Mouse (Mus musculus): ENCODE results near the gene D430041D05Rik. TPM values are rescaled to one million over a fixed set of nuclear protein-coding genes. Genes with fewer than 3 reads are reported as not detected.

The D430041D05Rik gene
- total RNA-seq, 4 experiments from 2014 or later, result 68.9 to 85.6 (median 77.4) TPM

DNA sequence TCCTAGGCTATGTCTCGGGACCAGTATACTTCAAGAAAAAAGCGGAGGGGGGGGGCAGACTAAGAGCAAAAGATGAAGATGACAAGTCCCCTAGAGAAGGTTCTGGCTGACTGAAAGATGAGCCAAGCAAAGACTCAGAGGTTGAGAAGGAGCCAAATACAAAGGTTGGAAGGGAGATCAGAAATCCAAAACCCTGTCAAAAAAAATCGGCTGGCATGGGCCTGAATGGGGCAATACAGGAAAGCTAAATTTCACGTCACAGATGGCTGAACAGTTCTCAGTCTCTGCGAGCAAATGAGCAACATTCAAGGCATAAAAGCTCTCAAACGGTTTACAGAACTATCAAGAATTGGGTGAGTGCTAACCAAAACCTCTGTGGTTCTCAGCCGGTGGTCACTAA, 2.5 kb downstream of the D430041D05Rik start:
- DNase-seq (ENCODE audit: low spot score in 2 of 2), result no peak

DNA sequence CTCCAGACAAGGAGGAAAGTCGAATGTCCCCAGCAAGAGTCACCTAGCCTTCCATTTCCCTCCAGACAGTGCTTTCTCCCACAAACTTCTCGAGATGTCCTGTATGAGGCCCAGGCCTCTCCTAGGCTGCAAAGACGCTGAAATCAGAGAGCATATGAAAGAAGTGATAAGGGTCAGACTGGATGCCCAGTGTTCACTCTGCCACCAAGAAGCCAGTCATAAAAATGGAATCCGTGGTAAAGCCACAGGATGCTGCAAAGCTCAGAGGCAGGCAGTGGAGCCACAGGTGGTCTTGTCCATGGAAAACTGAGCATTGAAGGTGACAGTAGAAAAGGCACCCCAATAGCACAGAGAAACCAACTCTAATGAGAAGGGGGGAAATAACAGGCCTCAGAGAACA, 2.9 kb downstream of the D430041D05Rik start:
- no peak for DNase-seq (ENCODE audit: low spot score in 2 of 2)

DNA sequence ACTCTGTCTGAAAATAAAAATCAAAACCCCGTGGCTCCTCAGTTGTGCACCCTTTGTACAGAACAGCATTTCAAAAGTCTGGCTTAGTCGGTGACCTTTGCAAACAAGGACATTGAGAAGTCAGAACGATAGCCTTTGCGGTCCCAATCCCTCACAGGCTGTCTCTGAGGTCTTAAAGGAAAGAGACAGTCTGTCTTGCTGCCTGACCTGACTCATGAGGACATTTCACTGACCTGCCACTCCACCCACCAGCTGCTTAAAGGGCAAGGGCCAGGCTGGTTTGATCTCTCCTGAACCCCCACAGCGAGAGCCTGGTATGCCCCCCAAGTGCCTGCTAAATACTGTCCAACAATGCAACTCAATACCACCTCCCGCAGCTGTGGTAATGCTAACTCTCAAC, 6.8 kb downstream of the D430041D05Rik start:
- DNase-seq (ENCODE audit: low spot score in 2 of 2), result no peak

DNA sequence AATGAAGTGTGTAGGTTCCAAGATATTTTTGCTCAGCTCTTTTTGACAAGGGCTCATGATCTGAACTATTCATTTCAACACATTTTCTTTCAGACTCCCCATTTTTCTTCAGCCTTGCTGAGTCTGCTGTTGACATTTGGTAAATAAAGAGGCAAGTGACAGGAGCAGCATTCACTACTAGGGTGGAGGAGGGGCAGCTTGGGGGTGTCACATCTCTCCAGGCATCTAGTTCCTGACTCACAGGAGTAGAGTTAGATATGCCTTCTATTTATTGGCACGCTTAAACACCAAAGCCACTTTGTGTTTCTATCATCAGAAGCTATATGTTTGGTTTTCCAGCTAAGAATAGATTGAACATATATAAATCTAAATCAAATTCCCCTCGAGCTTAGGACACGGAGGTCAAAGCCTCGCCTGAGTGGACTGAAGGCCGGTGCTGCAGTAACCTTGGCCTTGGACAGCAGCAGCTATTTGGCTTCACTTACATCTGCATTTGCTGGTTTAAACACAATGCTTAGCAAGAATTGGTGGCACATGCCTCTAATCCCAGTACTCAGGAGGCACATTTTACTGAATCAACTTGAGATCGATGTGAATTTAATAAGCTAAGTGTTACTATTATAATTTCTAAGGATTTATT, 12.0 kb downstream of the D430041D05Rik start:
- DNase-seq (ENCODE audit: low spot score in 2 of 2), result no peak

DNA sequence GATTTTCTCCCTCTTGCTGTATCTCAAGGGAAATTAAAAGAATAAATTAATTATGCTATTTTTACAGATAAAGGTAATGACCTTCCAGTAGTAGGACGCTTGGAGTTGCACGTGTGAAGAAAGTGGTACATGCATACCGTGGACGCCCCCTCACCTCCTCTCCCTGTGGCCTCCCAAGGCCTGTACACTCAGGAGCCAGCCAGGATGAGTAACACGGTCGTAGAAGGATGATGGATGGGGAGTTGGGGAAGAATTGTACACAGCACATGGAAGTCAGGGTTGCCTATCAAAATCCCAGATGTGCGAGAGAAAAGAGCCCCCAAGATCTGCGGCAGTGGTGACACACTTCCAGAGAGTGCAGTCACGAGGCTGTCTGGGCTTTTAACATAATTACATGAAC, 14.9 kb downstream of the D430041D05Rik start:
- DNase-seq (ENCODE audit: low spot score in 2 of 2), result no peak

GRCm38 (mm10) chr2:104394769-104395168, 16.0 kb downstream of the D430041D05Rik start:
- DNase-seq (ENCODE audit: low spot score in 2 of 2), result no peak

DNA sequence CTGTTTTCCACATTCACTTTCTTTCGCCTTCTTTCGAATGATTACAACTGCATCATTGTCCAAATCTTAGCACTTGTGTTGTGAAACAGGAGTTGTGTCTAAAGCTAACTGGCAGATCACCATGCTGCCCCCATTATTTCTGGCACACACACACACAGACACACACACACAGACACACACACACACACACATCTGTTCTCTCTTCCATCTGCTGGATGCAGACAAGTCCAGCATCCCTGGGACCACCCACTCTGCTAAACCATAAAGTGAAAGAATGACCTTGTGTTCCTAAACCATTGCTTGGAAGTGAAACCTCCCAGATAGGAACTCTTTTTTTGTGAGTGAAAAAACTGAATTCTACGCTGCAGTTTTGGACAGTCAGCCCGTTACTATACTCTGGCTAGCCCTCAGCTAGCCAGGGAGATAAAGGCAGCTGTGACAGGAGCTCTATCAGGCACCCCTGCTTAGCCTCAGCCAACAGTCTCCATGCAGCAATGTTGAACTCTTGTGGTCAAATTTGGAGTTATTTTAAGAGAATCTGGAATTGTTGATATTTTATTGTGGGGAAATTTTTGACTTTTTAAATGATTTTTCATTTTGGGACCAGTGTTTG, 18.0 kb downstream of the D430041D05Rik start:
- DNase-seq (ENCODE audit: low spot score in 2 of 2), result no peak

- no peak for DNase-seq (ENCODE audit: low spot score in 2 of 2)
Observed at GRCm38 (mm10) chr2:104389231-104389630, 21.6 kb downstream of the D430041D05Rik start.

GRCm38 (mm10) chr2:104385941-104386340, 24.9 kb downstream of the D430041D05Rik start:
- DNase-seq (ENCODE audit: low spot score in 2 of 2), result no peak

DNA sequence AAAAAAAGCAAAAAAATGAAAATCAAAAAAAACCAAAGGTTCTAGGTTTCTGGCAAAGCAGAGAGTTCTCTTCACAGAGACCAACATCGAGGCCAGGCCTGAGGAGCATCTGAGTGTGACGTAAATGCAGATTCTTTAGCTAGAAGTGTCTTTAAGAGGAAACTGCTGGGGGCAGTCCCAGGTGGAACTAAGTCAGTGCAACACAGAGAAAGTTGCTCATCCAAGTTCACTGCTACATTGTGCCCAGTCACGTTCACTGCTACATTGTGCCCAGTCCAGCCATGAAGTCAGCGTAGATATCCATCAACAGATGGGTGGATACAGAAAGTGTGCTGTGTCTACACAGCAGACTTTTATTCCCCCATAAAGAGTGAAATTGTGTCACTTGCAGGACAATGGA, 27.2 kb downstream of the D430041D05Rik start:
- DNase-seq (ENCODE audit: low spot score in 2 of 2), result no peak

DNA sequence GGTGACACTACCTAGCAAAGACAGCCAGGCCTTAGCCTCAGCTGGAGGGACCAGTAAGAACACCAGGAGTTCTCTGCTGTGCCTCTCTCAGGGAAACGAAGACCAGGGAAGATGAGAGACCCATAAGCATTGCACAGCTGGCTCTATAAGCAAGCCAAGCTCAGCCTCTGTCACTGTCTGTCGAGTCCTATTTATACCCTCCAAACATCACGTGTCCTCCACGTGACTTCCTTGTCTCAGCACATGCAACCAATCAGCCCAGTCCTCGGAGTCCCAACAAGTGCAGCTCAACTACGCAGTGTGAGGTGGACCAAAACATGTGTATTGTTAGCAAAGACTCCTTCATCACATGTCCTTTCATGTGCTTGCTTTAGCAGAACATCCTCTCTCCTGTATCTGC, 28.0 kb downstream of the D430041D05Rik start:
- DNase-seq (ENCODE audit: low spot score in 2 of 2), result no peak

GRCm38 (mm10) chr2:104379304-104379703, 31.5 kb downstream of the D430041D05Rik start:
- no peak for DNase-seq (ENCODE audit: low spot score in 2 of 2)

DNA sequence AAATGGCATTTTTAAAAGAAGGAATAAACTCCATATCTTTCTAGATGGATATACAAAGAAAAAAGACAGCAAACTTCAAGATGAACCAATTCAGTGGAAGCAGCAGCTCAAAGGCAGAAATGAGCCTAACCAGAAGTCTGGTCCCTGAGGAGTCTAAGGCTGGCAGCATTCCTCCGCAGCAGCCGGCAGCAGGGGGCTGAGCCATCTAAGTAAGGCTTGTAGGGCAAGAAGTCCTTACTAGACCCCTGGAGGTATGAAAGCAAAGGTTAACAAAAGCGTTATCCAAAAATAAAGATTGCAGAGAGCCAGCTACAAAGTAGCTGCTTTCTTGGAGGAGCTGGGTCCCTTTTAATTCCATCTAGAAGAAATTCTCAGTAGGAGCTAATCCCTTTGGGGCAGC, 32.0 kb downstream of the D430041D05Rik start:
- no peak for DNase-seq (ENCODE audit: low spot score in 2 of 2)

GRCm38 (mm10) chr2:104377990-104378389, 32.8 kb downstream of the D430041D05Rik start:
- DNase-seq (ENCODE audit: low spot score in 2 of 2), result no peak

- no peak for DNase-seq (ENCODE audit: low spot score in 2 of 2)
Observed at GRCm38 (mm10) chr2:104372156-104372555, 38.7 kb downstream of the D430041D05Rik start.

DNA sequence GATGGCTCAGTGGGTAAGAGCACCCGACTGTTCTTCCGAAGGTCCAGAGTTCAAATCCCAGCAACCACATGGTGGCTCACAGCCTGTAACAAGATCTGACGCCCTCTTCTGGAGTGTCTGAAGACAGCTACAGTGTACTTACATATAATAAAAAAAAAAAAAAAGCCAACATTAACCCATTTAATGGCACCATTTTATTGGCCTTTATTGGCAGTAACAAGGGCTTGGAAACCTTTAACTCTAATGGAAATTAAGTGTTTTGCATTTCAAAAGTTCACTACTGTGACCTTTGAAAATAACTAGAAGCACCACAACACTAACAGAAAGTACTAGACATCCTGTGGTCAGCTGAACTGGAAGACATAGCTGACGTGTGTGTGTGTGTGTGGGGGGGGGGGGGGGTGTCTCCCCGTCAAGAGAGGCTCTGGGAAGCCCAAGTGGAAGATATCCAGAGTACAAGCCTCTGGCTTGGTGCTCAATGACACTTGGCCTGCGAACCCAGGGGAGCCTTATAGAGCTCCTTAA, 39.1 kb downstream of the D430041D05Rik start:
- no peak for DNase-seq (ENCODE audit: low spot score in 2 of 2)

GRCm38 (mm10) chr2:104367836-104368298, 42.9 kb downstream of the D430041D05Rik start:
- peak in 1 of 2 experiments; percentile 27 for DNase-seq (ENCODE audit: low spot score in 2 of 2)

DNA sequence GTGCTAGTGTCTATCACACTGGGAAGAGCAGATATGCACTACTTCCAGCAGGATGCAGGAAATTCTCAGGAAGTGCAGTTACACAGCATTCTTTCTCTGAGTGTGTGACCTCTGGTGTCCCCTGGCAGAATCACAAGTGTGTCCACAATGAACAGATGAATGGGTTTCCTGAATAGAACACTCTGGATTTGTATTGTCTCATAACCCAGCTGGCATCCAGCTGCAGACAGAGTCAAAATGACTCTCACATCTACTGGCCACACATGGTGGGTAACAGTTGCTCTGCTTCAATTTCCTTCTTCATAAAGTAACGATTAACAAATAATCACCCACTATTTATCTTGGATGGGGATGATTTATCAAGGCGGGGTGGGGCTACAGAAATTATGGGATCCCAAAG, 43.5 kb downstream of the D430041D05Rik start:
- no peak for DNase-seq (ENCODE audit: low spot score in 2 of 2)

GRCm38 (mm10) chr2:104359305-104359704, 51.5 kb downstream of the D430041D05Rik start:
- DNase-seq (ENCODE audit: low spot score in 2 of 2), result no peak

DNA sequence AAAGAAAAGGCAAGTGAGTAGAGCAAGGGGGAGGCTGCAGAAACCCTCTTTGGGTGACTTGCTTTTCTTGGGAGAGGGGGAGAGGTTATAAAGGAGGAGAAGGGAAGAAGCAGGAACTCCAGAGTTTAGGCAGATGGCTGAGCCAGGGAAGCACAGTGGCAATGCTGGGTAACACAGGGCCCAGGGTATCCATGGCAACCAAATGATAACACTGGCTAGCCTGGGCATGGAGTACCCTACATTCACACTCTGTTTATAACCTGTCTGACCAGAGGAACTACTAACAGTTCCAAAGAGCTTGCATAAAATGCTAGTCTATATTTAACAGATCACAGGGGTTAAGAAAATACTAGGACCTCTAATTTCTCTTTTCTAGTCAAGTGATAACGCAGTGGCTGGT, 51.9 kb downstream of the D430041D05Rik start:
- no peak for DNase-seq (ENCODE audit: low spot score in 2 of 2)

DNA sequence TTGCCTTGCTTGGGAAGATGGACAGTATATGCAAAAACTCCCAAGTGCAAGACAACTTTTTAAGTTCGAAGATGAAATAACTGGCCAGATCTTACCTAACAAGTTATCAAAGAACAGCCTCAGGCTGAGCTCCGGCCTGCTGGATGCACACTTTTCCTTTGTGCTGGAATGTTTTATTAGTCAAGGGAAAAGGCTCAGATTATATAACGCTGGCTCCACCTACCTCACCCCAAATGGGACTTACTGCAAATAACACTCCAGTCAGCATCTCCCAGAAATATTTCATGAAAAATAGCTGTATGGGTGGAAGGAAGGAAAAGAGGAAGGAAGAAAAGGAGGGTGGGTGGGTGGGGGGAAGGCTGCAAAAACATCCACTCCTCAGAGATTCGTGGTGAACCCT, 54.3 kb downstream of the D430041D05Rik start:
- no peak for DNase-seq (ENCODE audit: low spot score in 2 of 2)

DNA sequence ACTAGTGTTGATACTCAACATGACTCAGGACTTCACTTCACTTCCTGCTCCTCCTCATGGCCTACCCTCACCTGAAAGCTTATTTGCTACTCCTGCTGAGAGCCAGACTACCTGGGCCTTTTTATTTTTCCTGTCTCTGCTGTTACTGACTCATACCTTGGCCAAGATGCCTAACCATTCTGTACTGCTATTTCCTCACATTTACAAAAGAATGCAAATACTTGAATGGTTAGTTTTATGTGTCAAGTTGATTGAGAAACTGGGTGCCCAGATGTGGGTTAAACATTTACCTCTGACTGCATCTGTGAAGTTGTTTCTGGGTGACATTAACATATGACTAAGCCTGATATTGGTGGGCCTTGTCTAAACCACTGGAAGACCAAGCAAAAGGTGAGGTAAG, 56.7 kb downstream of the D430041D05Rik start:
- DNase-seq (ENCODE audit: low spot score in 2 of 2), result no peak

- DNase-seq (ENCODE audit: low spot score in 2 of 2), result no peak
Observed at GRCm38 (mm10) chr2:104352204-104352493, 58.7 kb downstream of the D430041D05Rik start.

All from layer of hippocampus, adult 8-10 months (tissue).